Mouse (Mus musculus): ENCODE data around the gene Olfr1121.
"Not testable (repeated sequence)": the region's sequence is repeated elsewhere in the genome, so short reads cannot be mapped to it uniquely, and the experiment has no call there.

The Olfr1121 gene

DNA sequence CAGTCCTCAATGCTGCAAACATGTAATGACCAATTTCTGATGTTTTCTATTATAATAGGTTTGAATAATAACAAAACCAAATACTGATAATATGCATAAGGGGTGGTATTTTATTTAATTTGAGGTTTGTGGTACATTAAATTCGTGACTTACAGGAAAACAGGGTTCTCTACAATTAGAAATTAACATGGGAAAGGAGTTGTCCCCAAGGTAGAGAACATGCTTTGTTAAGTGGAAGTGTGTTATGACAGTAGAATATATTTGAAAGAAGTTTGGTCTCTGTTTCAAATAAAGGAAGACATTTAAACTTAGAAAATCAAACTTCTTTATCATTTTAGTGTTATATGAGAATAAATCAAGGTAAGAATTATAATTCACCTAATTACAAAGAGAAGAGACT, at the start of gene Olfr1121:
Gene Olfr1121, plus strand, starts transcription at position 301 of the 400 bp plus-strand sequence.
- DNase-seq (ENCODE audit: low spot score in 2 of 2), result no peak

GRCm38 (mm10) chr2:87354515-87354914, 15.2 kb upstream of the Olfr1121 start, which contains the start of gene Olfr1120:
Gene Olfr1120 (plus strand): TSS chr2:87354815.
- DNase-seq (ENCODE audit: low spot score in 2 of 2), result no peak

DNA sequence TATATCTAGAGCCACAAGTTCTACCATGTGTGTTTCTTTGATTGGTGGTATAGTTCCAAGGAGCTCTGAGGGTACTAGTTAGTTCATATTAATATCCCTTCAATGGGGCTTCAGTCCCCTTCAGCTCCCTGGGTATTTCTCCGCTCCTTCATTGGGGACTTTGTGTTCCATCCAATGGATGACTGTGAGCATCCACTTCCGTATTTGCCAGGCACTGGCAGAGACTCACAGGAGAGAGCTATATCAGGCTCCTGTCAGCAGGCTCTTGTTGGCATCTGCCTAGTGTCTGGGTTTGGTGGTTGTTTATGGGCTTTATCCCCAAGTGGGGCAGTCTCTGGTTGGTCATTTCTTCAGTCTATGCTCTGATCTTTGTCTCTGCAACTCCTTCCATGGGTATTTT, 9.6 kb upstream of the Olfr1121 start:
- not testable (repeated sequence) for DNase-seq (ENCODE audit: low spot score in 2 of 2)

DNA sequence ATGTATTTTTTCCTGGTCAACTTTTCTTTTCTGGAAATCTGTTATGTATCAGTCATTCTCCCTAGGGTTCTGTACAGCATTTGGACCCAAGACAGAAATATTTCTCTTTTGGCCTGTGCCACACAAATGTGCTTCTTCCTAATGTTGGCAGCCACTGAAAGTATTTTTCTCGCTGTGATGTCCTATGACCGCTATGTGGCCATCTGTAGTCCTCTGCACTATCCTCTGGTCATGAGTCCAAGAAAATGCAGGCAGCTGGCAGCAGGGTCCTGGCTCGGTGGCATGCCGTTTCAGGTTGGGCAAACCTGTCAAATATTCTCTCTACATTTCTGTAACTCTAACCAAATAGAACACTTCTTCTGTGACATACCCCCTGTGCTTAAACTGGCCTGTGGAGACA, 2.0 kb downstream of the Olfr1121 start:
- no peak for DNase-seq (ENCODE audit: low spot score in 2 of 2)

DNA sequence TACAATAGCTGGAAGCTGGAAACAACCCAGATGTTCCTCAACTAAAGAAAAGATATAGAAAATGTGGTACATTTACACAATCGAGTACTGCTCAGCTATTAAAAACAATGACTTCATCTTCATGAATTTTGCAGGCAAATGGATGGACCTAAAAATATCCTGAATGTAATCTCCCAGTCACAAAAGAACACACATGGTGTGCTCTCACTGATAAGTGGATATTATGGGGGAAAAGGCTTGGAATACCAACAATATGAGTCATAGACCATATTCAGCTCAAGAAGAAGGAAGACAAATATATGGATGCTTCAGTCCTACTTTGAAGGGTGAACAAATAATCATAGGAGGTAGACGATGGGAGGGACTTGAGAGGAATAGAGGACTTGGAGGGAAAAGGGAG, 14.2 kb downstream of the Olfr1121 start:
- DNase-seq (ENCODE audit: low spot score in 2 of 2), result no peak

DNA sequence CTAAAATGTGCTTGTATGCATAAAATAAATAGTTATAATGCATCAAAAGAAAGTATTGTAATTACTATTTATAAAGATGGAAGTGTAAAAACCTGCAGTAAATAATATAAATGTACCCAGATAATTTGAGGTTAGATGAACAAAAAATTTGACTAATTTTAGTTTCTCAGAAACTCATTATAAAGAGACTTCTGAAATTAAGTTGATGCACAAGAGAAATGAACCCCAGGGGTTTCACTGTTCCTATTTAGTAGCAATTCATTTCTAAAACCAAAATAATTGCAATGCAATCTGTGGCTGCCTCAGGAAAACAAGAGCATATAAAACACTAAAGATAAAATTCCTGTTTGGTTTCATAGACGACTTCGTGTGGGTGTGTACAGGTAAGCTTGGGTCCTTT, 15.9 kb downstream of the Olfr1121 start, which contains the start of gene Olfr1122:
Gene Olfr1122, plus strand, starts transcription at position 301 of the 400 bp plus-strand sequence.
- no peak for DNase-seq (ENCODE audit: low spot score in 2 of 2)

GRCm38 (mm10) chr2:87393605-87394004, 23.9 kb downstream of the Olfr1121 start:
- not testable (repeated sequence) for DNase-seq (ENCODE audit: low spot score in 2 of 2)

GRCm38 (mm10) chr2:87394686-87395085, 25.0 kb downstream of the Olfr1121 start:
- DNase-seq (ENCODE audit: low spot score in 2 of 2), result not testable (repeated sequence)

DNA sequence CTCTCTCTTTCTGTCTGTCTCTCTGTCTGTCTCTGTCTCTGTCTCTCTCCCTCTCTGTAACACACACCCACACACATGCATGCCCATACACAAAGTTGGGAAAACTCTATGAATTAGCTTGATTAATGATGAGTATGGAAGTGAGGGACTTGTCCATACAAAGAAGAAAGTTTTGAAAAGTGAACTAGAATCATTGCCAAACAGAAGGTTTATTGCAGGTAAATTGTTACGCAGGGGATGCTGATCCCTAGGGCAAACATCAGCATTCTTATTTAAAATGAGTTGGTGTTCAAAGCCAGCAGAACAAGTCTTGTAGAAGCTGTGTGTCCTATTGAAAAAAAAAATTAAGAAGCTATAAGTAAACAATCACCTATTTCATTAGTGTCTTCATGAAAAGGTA, 46.6 kb downstream of the Olfr1121 start, which contains the start of gene Olfr1123:
Gene Olfr1123, plus strand, starts transcription at position 301 of the 400 bp plus-strand sequence.
- no peak for DNase-seq (ENCODE audit: low spot score in 2 of 2)

All from frontal cortex, postnatal 14 days (tissue).